Mouse (Mus musculus) limb, embryonic 10.5 days (tissue): ENCODE measurements at regions not wholly inside any gene's neighbourhood (a gene's known extent, or its start where the extent isn't known, plus 50 kb on each side); places are given as distances from the start of the nearest gene placed in this dataset.

Experiments used
- DNase-seq: peaks from one replicate; pipeline ENCODE4 v3.0.0-alpha.2; 2017; ENCODE audit warnings: low spot score
- H3K27ac ChIP-seq: fragments of 300-500 bp; sonication (generic); 2 replicates; pipeline ENCODE4 v1.5.1; 2016; ENCODE audit warnings: mild to moderate bottlenecking
- H3K27me3 ChIP-seq: fragments of 300-500 bp; sonication (generic); 2 replicates; pipeline ENCODE4 v1.6.1; 2016; ENCODE audit warnings: low read depth, mild to moderate bottlenecking; ENCODE audit not compliant: poor library complexity, severe bottlenecking
- H3K36me3 ChIP-seq: fragments of 300-500 bp; sonication (generic); 2 replicates; pipeline ENCODE4 v1.6.1; 2016; ENCODE audit warnings: mild to moderate bottlenecking, moderate library complexity
- H3K4me1 ChIP-seq: fragments of 300-500 bp; sonication (generic); 2 replicates; pipeline ENCODE4 v1.6.1; 2016
- H3K4me3 ChIP-seq: fragments of 300-500 bp; sonication (generic); 2 replicates; pipeline ENCODE4 v1.5.1; 2016; ENCODE audit warnings: mild to moderate bottlenecking, moderate library complexity
- H3K9me3 ChIP-seq: fragments of 300-500 bp; sonication (generic); replicated peaks from 2 replicates; pipeline ENCODE4 v1.6.1; 2016; ENCODE audit warnings: mild to moderate bottlenecking
- WGBS: fragments of 180-500 bp; shearing (Covaris S2); methylation state at CpG from one replicate; pipeline ENCODE4 v1.1.7; 2016; 5-methylcytosine and 5-hydroxymethylcytosine counted together

- no peaks in the 10 kb centered on the region for H3K9me3 ChIP-seq
- H3K27me3 ChIP-seq = no peaks in the 10 kb centered on the region
- DNase-seq = no peak
- H3K4me1 ChIP-seq = peaks cover 14% of the 10 kb centered on the region
- 91% methylated on average over 5 of the region's 5 CpGs for WGBS
- no peak overlapping the region for H3K27ac ChIP-seq
- no peaks in the 10 kb centered on the region for H3K36me3 ChIP-seq
- no peak overlapping the region for H3K4me3 ChIP-seq
These were observed 66.7 kb upstream of the Bod1 start for GRCm38 (mm10) chr11:31738148-31739021.

- 76% methylated on average over 5 of the region's 5 CpGs for WGBS
- no peak overlapping the region for H3K4me3 ChIP-seq
These were observed 68.7 kb upstream of the Bod1 start for GRCm38 (mm10) chr11:31740409-31740808.

GRCm38 (mm10) chr11:31742160-31742559, 70.5 kb upstream of the Bod1 start:
- H3K4me1 ChIP-seq = peaks cover 20% of the 10 kb centered on the region
- H3K9me3 ChIP-seq = no peaks in the 10 kb centered on the region
- H3K27ac ChIP-seq = no peak overlapping the region
- no peak overlapping the region for H3K4me3 ChIP-seq
- no peaks in the 10 kb centered on the region for H3K36me3 ChIP-seq
- no peak for DNase-seq
- peaks cover 12% of the 10 kb centered on the region; the same call in 1 of the 2 replicates for H3K27me3 ChIP-seq
- 18% methylated on average over 1 of the region's 1 CpGs for WGBS

More at GRCm38 (mm10) chr11:31740409-31740808, 68.7 kb upstream of the Bod1 start:
- Histone ChIP-seq H3K9me3 (no peaks in the 10 kb centered on the region), H3K27ac (no peak overlapping the region), H3K27me3 (peaks cover 12% of the 10 kb centered on the region; the same call in 1 of the 2 replicates), H3K36me3 (no peaks in the 10 kb centered on the region), H3K4me1 (0 out of 2 replicates have a peak, but pooled peaks cover 4% of the 10 kb centered on the region)
- no peak for DNase-seq

GRCm38 (mm10) chr11:31744076-31744785, 72.5 kb upstream of the Bod1 start:
- Histone ChIP-seq H3K27me3 (peaks cover 12% of the 10 kb centered on the region; the same call in 1 of the 2 replicates), H3K4me3 (no peak overlapping the region), H3K27ac (no peak overlapping the region), H3K36me3 (no peaks in the 10 kb centered on the region), H3K9me3 (no peaks in the 10 kb centered on the region), H3K4me1 (peaks cover 34% of the 10 kb centered on the region)
- no peak for DNase-seq
- 89% methylated on average over 12 of the region's 12 CpGs for WGBS

- 79% methylated on average over 16 of the region's 16 CpGs for WGBS
- no peaks in the 10 kb centered on the region for H3K9me3 ChIP-seq
- no peak for DNase-seq
- no peak overlapping the region for H3K27ac ChIP-seq
- H3K27me3 ChIP-seq = peaks cover 12% of the 10 kb centered on the region; the same call in 1 of the 2 replicates
- no peaks in the 10 kb centered on the region for H3K36me3 ChIP-seq
- peaks cover 37% of the 10 kb centered on the region for H3K4me1 ChIP-seq
- H3K4me3 ChIP-seq = no peak overlapping the region
These were observed 73.6 kb upstream of the Bod1 start for GRCm38 (mm10) chr11:31745028-31745865.

GRCm38 (mm10) chr11:31745866-31746248, 74.2 kb upstream of the Bod1 start:
- H3K9me3 ChIP-seq = no peaks in the 10 kb centered on the region
- H3K36me3 ChIP-seq = no peaks in the 10 kb centered on the region
- no peak overlapping the region for H3K27ac ChIP-seq
- no peak for DNase-seq
- H3K4me3 ChIP-seq = no peak overlapping the region
- 56% methylated on average over 5 of the region's 5 CpGs for WGBS
- H3K27me3 ChIP-seq = peaks cover 12% of the 10 kb centered on the region; the same call in 1 of the 2 replicates
- H3K4me1 ChIP-seq = peaks cover 37% of the 10 kb centered on the region

GRCm38 (mm10) chr11:31746488-31746887, 74.8 kb upstream of the Bod1 start:
- Histone ChIP-seq H3K9me3 (no peaks in the 10 kb centered on the region), H3K27me3 (peaks cover 12% of the 10 kb centered on the region; the same call in 1 of the 2 replicates), H3K4me1 (peaks cover 37% of the 10 kb centered on the region), H3K36me3 (no peaks in the 10 kb centered on the region), H3K27ac (peak overlapping the region; percentile 47; the same call in 1 of the 2 replicates), H3K4me3 (no peak overlapping the region)
- no peak for DNase-seq
- 67% methylated on average over 6 of the region's 6 CpGs for WGBS

- Histone ChIP-seq H3K4me3 (no peak overlapping the region), H3K9me3 (no peaks in the 10 kb centered on the region), H3K4me1 (peaks cover 37% of the 10 kb centered on the region), H3K36me3 (no peaks in the 10 kb centered on the region), H3K27ac (peak overlapping the region; percentile 47; the same call in 1 of the 2 replicates), H3K27me3 (peaks cover 12% of the 10 kb centered on the region; the same call in 1 of the 2 replicates)
- WGBS = 86% methylated on average over 8 of the region's 8 CpGs
- no peak for DNase-seq
These were observed 75.3 kb upstream of the Bod1 start for GRCm38 (mm10) chr11:31746939-31747338.

GRCm38 (mm10) chr11:31748275-31748815, 76.7 kb upstream of the Bod1 start:
- Histone ChIP-seq H3K4me3 (no peak overlapping the region), H3K27me3 (peaks cover 12% of the 10 kb centered on the region; the same call in 1 of the 2 replicates), H3K9me3 (no peaks in the 10 kb centered on the region), H3K36me3 (no peaks in the 10 kb centered on the region), H3K4me1 (peaks cover 35% of the 10 kb centered on the region), H3K27ac (0 out of 2 replicates have a peak overlapping the region, but pooled peaks have one; percentile 37)
- 75% methylated on average over 5 of the region's 5 CpGs for WGBS
- no peak for DNase-seq

- Histone ChIP-seq H3K4me1 (peaks cover 32% of the 10 kb centered on the region), H3K9me3 (no peaks in the 10 kb centered on the region), H3K27ac (no peak overlapping the region), H3K36me3 (no peaks in the 10 kb centered on the region), H3K4me3 (no peak overlapping the region), H3K27me3 (no peaks in the 10 kb centered on the region)
- no peak for DNase-seq
- WGBS = 93% methylated on average over 1 of the region's 1 CpGs
These were observed 79.6 kb upstream of the Bod1 start for GRCm38 (mm10) chr11:31751274-31751673.

GRCm38 (mm10) chr11:31753211-31753610, 81.5 kb upstream of the Bod1 start:
- Histone ChIP-seq H3K4me1 (peaks cover 18% of the 10 kb centered on the region), H3K9me3 (no peaks in the 10 kb centered on the region), H3K27me3 (no peaks in the 10 kb centered on the region), H3K27ac (no peak overlapping the region), H3K36me3 (no peaks in the 10 kb centered on the region), H3K4me3 (no peak overlapping the region)
- WGBS = 94% methylated on average over 3 of the region's 3 CpGs
- no peak for DNase-seq

- peaks cover 13% of the 10 kb centered on the region for H3K4me1 ChIP-seq
- H3K36me3 ChIP-seq = no peaks in the 10 kb centered on the region
- no peaks in the 10 kb centered on the region for H3K27me3 ChIP-seq
- WGBS = 27% methylated on average over 5 of the region's 5 CpGs
- no peak overlapping the region for H3K27ac ChIP-seq
- DNase-seq = no peak
- H3K4me3 ChIP-seq = no peak overlapping the region
- no peaks in the 10 kb centered on the region for H3K9me3 ChIP-seq
These were observed 82.1 kb upstream of the Bod1 start for GRCm38 (mm10) chr11:31753711-31754161.
